Mouse (Mus musculus) kidney, adult 8-10 months (tissue): ENCODE results near the gene Tctex1d2.

Experiments
- DNase-seq, 2 experiments: peaks; one replicate each; pipeline ENCODE4 v3.0.0; 2022

Gene Tctex1d2

DNA sequence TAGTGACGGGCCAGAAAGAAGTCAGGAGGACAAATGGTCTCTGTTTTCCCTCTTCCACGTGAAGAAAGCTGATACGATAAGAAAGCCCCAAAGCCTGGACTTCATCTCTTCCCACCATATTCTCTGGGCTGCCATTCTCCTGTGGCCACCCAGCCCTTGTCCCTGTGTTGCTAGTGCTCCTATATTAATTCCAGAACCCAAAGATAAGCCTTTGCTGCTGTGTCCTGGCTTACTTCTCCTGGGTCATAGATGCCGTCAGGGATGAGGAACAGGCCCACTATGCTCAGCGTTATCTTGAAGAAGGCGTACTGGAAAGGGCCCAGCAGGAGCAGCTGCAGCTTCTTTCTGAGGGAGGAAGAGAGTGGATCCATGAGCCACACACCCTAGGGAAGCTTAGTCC is 57.8 kb downstream of the Tctex1d2 start:
- DNase-seq = no peak
